Mouse (Mus musculus) hematopoietic stem cell, adult 5-6 weeks (primary cell): Measurements from ENCODE around the gene Mybph. TPM values are rescaled to one million over a fixed set of nuclear protein-coding genes. Genes with fewer than 3 reads are reported as not detected.

Experiments used
- ATAC-seq, 2 experiments: fragments of 125-278 bp in 1 of 2; replicated peaks in 1 of 2; 2 replicates each; pipeline ENCODE4 v1.8.0; 2016 to 2017; ENCODE audit warnings: inconsistent platforms in 2 of 2, mild to moderate bottlenecking in 2 of 2, moderate number of reproducible peaks in 2 of 2, low read depth in 1 of 2, moderate TSS enrichment in 1 of 2; ENCODE audit not compliant: low FRiP score in 2 of 2, poor library complexity in 2 of 2, severe bottlenecking in 2 of 2, insufficient read depth in 1 of 2, low TSS enrichment in 1 of 2
- total RNA-seq: library from RNA; stranded (forward); fragments of 172-1452, 232-1000 nt; gene quantifications from 2 replicates; pipeline ENCODE4 v1.2.3, GENCODE M21; 2017

The Mybph gene
- total RNA-seq, 1 experiment from 2014 or later, result not detected

GRCm38 (mm10) chr1:134168985-134169697 is 24.1 kb upstream of the Mybph start:
- ATAC-seq, result no peak

- ATAC-seq, result no peak
Observed at GRCm38 (mm10) chr1:134173081-134173480, 20.2 kb upstream of the Mybph start.

DNA sequence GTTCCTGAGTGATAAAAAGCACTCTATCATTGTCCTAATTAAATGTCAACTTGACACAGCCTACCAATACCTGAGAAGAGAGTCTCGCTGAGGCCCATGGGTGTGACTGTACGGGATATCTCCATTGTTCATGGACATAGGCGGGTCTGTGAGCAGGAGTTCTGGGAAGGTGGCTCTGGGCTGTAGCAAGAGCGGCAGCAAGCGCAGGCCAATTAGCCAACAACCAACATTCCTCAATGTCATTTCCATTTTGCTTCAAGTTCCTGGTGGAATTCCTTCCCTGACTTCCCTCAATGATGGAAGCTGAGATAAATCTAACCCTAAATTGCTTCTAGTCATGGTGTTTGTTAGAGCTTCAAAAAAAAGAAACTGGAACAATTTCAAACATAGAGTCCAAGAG is 15.3 kb upstream of the Mybph start:
- ATAC-seq, result no peak

GRCm38 (mm10) chr1:134182025-134182424 is 11.2 kb upstream of the Mybph start, which contains the start of gene Chil1:
Chil1 (plus strand) TSS chr1:134182176.
- ATAC-seq, result peak in 1 of 2 experiments; percentile 8; a peak in 1 of 4 replicates

DNA sequence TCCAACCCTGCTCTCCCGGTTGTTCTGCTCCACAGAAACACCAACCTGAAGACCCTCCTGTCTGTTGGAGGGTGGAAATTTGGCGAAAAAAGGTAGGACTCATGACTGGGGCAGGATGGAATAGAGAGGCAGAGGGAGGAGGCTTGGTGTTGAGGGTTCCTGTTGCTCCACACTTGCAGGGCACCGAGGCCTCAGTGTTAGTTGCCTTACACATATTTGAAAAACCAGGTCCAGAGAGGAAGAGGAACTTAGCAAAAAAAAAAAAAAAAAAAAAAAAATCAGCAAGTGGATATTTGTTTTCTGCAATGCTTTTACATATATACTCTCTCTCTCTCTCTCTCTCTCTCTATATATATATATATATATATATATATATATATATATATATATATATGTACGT is 9.2 kb upstream of the Mybph start:
- no peak for ATAC-seq

- ATAC-seq, result no peak
Observed at GRCm38 (mm10) chr1:134188217-134188616, 5.0 kb upstream of the Mybph start.

- ATAC-seq, result peak; percentile 83 to 88
Observed at GRCm38 (mm10) chr1:134188989-134189729, 4.1 kb upstream of the Mybph start.

DNA sequence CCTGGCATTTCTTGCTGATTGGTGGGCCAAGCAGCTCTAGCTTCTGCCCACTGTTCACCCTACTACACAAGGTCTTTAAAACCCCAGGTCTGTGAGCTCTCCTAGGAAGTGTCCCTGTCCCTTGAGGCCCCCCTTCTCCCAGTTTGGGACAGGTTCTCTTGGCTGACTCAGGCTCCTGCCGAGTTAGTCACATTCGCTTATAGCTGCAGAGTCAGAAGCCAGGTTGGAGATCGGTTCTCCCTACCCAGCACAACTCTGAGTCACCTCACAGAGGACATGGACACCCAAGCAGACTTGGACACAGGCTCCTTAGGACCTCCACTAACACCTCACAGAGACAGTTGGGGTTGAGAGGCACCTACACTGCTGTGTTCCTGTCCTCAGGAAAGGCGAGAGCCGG is 2.1 kb upstream of the Mybph start:
- no peak for ATAC-seq

- no peak for ATAC-seq
Observed at GRCm38 (mm10) chr1:134192024-134192423, 1.2 kb upstream of the Mybph start.

GRCm38 (mm10) chr1:134193674-134194197 is 488 bp downstream of the Mybph start:
- no peak for ATAC-seq

DNA sequence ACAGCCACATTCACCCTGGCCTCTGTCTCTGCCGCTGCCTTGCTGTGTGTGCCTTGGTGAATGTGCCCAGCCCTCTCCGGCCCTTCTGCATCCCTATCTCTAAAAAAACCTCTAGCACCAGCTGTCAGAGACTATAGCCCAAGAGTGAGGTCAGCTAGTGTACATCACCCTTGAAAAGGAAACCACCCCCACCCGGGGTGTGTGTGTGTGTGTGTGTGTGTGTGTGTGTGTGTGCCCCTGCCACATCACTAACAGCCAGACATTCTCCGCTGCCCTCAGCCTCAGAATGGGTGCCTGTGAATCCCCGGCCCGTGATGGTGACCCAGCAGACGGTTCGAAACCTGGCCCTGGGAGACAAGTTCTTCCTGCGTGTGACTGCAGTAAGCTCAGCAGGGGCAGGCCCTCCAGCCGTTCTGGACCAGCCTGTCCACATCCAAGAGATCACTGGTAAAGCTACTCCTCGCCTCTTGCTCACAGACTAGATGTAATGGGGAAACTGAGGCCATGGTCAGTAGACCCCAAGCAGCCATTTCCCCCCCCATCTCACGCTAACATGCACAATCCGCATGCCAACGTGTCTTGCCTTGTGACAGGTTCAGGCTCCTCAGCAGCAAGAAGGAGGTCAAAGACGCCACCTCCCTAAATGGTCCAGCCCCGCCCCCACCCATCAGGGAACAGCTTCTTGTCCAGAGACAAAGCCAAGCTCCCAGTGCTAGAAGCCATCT is 1.2 kb downstream of the Mybph start:
- ATAC-seq, result no peak

DNA sequence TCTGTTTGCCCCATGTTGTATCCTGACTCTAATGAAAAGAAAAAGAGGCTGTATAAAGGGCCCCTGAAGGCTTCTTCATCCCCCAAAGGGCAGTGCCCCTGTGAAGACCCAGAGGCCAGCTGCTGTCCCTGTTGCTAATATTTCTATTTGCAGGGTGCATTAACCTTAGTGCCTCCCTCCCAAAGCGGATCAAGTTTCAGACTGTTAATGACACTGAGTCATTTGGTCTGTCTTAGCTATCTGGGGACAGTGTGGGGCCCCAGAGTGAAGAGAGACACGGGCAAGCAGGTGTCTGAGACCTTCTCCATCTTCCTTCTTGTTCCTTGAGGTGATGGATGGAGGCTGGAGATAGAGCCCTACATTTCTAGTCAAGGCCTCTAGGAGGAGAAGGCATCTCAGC is 1.9 kb downstream of the Mybph start:
- no peak for ATAC-seq

- ATAC-seq, result 0 out of 4 replicates have a peak, but pooled peaks have one; percentile 6 to 20
Observed at GRCm38 (mm10) chr1:134195571-134195970, 2.3 kb downstream of the Mybph start.

DNA sequence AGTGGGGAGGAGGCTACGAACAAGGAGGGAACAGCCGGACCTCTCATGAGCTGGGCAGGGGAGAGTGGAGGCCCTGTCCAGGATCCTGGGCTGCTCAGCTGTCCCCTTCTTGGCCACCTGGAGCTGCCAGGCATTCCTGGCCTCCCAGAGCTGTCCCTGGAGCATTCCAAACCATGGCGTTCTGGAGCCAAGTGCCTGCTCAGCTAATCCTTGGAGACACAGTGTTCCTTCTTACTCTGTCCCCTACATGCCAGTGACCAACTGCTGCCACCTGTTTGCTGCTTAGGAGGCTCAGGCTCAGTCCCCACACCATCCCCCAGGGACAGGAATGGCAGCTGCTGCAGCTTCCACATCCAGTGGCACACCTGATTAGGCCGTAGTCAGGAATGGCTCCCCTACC is 2.7 kb downstream of the Mybph start:
- ATAC-seq, result peak; percentile 16 to 50

DNA sequence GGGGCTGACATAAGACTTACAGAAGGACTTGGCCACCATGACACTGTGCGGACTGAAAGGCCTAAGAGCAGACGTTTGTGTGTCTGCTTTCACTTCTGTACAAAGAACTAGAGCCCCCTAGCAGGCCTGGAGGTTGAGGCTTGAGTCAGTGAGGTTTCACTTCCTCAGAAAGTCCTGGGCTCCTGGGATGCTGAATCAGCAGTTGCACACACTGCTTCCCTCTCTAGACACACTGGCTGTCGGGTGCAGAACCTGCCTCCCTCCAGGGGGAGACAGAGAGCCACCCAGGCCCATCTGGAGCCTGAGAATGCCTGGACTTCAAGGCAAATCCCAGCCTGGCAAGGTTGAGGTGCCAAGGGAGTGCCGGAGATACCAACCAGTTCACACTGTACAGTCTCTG is 3.1 kb downstream of the Mybph start:
- peak; percentile 91 to 97 for ATAC-seq

GRCm38 (mm10) chr1:134197325-134197982 is 4.2 kb downstream of the Mybph start:
- ATAC-seq, result no peak

DNA sequence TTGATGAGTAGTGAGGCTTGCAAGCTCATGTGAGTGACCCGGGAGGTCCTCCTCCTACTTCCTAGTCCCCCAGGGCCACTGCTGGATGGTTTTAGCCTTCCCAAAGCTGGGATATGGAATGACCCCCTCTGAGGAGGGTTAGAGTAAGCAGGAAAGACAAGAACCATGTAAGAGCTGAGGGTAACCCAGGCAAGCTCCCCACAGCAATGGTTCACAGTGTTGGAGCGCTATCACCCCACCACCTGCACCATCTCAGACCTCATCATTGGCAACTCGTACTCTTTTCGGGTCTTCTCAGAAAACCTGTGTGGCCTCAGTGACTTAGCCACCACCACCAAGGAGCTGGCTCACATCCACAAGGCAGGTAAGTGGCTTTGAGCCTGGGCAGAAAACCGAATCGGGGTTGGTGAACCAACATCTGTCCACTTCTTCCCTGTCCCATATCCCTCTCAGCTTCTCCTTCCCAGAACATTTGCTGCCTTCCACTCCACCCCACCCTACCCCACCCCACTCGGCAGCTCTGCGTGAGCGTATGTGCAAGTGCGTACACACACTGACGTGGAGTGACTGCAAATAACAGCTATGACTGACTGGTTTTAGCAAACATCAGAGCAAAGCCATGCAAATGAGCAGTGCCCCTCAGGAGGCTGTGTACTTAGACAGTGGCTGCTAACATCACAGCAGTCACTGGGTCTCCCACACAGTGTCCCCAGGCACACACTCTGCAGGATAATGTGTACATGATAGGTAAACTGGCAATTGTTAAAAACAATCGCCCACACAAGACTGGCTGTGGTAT is 5.1 kb downstream of the Mybph start:
- ATAC-seq, result no peak
